Mouse (Mus musculus) NIH3T3 (cell line): ENCODE data around the gene Gm13277.
A peak's percentile ranks its signal among the peaks of the same experiment; 100 is the strongest.
"Not testable (repeated sequence)": the region's sequence is repeated elsewhere in the genome, so short reads cannot be mapped to it uniquely, and the experiment has no call there.

ENCODE experiments used
- DNase-seq: peaks from one replicate; pipeline ENCODE4 v3.0.0-alpha.2; 2012; ENCODE audit warnings: low read depth

Gm13277 gene

DNA sequence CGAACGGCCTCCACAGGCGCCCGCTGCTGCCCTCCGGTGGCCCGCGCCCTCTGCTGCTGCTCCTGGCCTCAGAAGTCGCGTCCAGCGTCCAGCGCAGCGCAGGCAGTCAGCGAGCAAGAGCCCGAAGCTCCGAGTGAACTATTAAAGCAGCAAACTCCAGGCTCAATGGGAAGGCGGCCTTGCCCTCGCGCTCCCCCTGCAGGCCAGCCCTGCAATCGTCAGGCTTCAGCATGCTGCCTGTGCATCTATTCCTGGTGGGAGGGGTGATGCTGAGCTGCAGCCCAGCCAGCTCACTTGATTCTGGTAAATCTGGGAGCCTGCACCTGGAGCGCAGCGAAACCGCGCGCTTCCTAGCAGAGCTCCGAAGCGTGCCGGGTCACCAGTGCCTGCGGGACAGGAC, at the start of gene Gm13277:
Gene Gm13277 (plus strand): TSS at position 231 of the 400 bp plus-strand sequence.
- DNase-seq: not testable (repeated sequence)

DNA sequence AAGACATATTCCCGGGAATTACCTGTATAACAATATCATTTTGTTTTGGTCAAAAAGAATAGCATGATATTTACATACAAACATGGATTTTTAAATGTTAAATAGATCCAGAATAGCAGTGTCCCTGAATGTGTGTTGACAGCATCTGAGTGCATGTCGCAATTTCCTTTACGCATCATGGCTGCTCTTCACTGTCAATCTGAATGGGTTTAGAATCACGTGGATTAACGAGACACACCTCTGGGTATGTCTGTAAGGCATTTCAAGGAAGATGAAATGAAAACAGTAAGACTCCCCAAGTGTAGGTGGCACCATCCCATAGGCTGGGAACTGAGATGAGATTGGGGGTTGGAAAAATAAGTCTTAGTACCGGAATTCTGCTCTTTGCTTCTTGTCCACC, 49.4 kb upstream of the Gm13277 start:
- DNase-seq: no peak

GRCm38 (mm10) chr4:88741426-88741825, 47.0 kb upstream of the Gm13277 start:
- DNase-seq: no peak

- DNase-seq: peak; percentile 41
These were observed 45.6 kb upstream of the Gm13277 start for GRCm38 (mm10) chr4:88742771-88743371.

GRCm38 (mm10) chr4:88744207-88744606, 44.2 kb upstream of the Gm13277 start:
- DNase-seq: no peak

DNA sequence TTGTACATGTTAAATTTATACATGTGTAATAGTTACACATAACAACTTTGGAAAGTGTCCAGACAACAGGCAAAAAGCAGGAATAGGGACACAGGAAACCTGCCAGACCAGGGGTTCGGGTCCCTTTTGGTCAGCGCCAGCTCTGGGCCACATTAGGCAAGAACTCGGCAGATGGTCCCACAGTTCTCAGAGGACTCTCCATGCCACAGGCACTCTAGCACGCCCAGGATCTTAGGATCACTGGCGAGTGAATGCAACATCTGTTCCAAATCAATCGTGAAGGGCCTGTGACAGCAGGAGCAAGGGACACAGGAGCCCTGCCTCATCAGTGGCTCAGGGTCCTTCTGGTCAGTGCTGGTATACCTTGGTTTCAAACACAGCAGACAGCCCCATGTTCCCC, 38.5 kb upstream of the Gm13277 start:
- no peak for DNase-seq

- not testable (repeated sequence) for DNase-seq
These were observed 33.6 kb upstream of the Gm13277 start, which contains the start of gene Gm13271 for GRCm38 (mm10) chr4:88754818-88755340. Gene Gm13271, plus strand, starts transcription at chr4:88754868.

DNA sequence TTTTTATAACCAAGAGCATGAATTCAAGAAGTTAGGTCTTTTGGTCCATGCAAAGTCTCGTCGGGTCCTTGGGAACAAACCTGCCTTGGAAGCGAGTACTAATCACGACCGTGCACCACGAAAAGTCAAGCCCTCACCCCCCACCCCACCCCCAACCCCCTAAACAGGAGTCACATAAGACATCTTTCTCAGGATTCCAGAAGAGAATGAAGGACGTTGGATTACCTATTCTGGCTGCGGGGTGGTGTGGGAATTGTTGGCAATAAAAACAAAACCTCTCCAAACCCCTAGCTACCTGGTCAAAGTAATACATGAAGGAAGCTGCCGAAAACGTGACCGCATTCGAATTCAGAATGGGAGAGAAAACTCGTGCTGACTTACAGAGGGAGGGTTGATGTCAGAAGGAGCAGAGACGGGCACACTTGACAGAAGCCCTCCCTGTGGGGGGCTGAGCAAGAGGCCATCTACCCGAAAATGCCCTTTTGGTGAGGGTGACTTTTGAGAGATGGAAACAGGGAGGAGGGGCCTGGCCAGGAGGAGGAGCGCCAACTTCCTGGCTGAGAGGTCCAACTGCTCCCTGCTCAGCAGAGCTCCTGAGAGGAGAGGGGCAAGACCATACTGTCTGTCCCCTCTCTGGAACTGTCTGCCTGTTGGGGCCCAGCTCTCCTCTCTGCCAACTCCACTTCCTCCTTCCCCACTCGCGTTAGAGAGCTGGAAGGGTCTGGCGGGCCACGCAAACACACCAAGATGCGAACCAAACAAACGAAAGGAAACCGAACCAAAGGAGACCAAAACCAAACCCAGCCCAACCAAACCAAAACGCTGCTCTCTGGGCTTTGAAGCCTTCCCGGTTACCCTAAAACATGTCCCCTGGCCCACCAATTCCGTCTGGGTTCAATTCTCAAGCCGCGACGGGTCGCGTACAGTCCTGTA, 31.6 kb upstream of the Gm13277 start:
- peak; percentile 52 for DNase-seq

GRCm38 (mm10) chr4:88757628-88758031, 30.8 kb upstream of the Gm13277 start:
- DNase-seq: peak; percentile 94

- not testable (repeated sequence) for DNase-seq
These were observed 29.7 kb upstream of the Gm13277 start for GRCm38 (mm10) chr4:88758751-88759150.

DNA sequence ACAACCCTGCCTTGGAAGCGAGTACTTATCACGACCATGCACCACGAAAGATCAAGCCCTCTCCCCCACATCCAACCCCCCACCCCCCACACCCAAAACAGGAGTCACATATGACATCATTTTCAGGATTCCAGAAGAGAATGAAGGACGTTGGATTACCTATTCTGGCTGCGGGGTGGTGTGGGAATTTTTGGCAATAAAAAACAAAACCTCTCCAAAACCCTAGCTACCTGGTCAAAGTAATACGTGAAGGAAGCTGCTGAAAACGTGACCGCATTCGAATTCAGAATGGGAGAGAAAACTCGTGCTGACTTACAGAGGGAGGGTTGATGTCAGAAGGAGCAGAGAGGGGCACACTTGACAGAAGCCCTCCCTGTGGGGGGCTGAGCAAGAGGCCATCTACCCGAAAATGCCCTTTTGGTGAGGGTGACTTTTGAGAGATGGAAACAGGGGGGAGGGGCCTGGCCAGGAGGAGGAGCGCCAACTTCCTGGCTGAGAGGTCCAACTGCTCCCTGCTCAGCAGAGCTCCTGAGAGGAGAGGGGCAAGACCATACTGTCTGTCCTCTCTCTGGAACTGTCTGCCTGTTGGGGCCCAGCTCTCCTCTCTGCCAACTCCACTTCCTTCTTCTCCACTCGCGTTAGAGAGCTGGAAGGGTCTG, 28.7 kb upstream of the Gm13277 start, which contains the start of gene Gm13283:
Gene Gm13283 (plus strand): TSS at position 510 of the 659 bp plus-strand sequence.
- DNase-seq: not testable (repeated sequence)

DNA sequence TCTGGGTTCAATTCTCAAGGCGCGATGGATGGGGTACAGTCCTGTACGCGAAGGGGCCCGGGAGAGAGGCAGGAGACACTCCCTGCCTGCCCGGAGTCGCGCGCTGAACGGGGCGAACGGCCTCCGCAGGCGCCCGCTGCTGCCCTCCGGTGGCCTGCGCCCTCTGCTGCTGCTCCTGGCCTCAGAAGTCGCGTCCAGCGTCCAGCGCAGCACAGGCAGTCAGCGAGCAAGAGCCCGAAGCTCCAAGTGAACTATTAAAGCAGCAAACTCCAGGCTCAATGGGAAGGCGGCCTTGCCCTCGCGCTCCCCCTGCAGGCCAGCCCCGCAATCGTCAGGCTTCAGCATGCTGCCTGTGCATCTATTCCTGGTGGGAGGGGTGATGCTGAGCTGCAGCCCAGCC, 28.0 kb upstream of the Gm13277 start:
- peak; percentile 91 for DNase-seq

- not testable (repeated sequence) for DNase-seq
These were observed 26.7 kb upstream of the Gm13277 start for GRCm38 (mm10) chr4:88761776-88762175.

DNA sequence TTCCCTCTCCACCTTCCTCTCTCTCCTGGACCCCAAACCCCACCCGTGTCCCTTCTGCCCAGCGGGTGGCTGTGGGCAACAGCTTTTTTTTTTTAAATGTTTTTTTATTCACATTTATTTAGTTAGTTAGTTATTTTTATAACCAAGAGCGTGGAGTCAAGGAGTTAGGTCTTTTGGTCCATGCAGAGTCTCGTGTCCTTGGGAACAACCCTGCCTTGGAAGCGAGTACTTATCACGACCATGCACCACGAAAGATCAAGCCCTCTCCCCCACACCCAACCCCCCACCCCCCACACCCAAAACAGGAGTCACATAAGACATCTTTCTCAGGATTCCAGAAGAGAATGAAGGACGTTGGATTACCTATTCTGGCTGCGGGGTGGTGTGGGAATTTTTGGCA, 26.1 kb upstream of the Gm13277 start:
- DNase-seq: not testable (repeated sequence)

- DNase-seq: peak; percentile 89
These were observed 24.9 kb upstream of the Gm13277 start for GRCm38 (mm10) chr4:88763384-88764018.

GRCm38 (mm10) chr4:88773534-88773933, 14.9 kb upstream of the Gm13277 start, which contains the start of gene Gm13290:
Gene Gm13290, plus strand, starts transcription at chr4:88773834.
- DNase-seq: not testable (repeated sequence)

GRCm38 (mm10) chr4:88776622-88777021, 11.8 kb upstream of the Gm13277 start, which contains the start of gene Gm13289:
Gene Gm13289, plus strand, starts transcription at chr4:88776922.
- not testable (repeated sequence) for DNase-seq

GRCm38 (mm10) chr4:88779550-88779949, 8.9 kb upstream of the Gm13277 start, which contains the start of gene Gm13272:
Gene Gm13272, plus strand, starts transcription at chr4:88779850.
- not testable (repeated sequence) for DNase-seq

DNA sequence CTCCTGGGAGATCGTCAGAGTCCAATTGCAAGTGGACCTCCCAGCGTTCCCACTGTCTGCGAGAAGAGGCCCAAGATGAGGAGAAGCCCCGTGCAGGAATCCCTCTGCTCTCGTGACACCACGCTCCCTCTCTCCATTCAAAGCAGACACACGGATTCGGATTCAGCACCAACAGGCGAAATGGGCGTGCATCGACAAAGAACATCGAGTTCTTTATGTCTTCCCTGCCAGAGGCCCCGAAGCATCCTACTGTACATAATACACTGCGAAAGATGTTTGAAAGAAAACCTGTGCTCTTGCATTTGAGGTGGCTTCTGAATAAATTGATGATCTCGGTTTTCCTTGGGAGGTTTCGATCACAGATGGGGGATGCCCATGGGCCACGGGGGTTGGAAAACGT, 8.1 kb upstream of the Gm13277 start:
- DNase-seq: not testable (repeated sequence)

- DNase-seq: not testable (repeated sequence)
These were observed 6.6 kb upstream of the Gm13277 start, which contains the start of gene Ifnz for GRCm38 (mm10) chr4:88781831-88782230. Gene Ifnz, plus strand, starts transcription at chr4:88782131.

GRCm38 (mm10) chr4:88782335-88782734, 6.1 kb upstream of the Gm13277 start:
- DNase-seq: not testable (repeated sequence)
